Mouse (Mus musculus) c-Kit-negative CD71-positive TER-119-positive erythroid progenitor cells, embryonic 14.5 days (primary cell): Measurements from ENCODE around the gene Olfr209.
"Not testable (repeated sequence)": the region's sequence is repeated elsewhere in the genome, so short reads cannot be mapped to it uniquely, and the experiment has no call there.

Experiments
- DNase-seq: peaks from one replicate; pipeline ENCODE4 v3.0.0-alpha.2; 2013; ENCODE audit warnings: low read depth, low spot score

Olfr209 gene

GRCm38 (mm10) chr16:59363893-59364292, at the start of gene Olfr209:
TSS of gene Olfr209 (minus strand) at chr16:59363993.
- DNase-seq: no peak

GRCm38 (mm10) chr16:59413475-59413874, 49.7 kb upstream of the Olfr209 start:
- no peak for DNase-seq

DNA sequence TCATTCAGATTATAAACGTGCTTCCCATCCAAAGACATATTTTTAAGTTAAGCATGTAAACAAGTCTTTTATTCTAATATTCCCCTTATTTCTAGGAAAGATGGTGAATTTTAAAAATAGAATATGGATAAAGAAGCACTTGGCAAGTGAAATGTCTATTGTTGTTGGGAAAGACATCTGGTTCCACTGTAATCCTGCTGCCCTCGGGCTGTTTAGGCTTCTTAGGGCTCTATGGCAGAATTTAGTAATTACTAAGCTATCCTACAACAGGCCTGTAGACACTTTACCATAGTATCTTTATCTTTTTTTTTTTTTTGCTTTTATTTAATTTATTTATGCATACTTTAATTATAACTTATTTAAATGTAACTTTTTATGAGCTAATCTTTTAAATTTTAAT, 46.0 kb upstream of the Olfr209 start:
- DNase-seq: no peak

GRCm38 (mm10) chr16:59409341-59409748, 45.6 kb upstream of the Olfr209 start:
- DNase-seq: no peak

- no peak for DNase-seq
Measured at GRCm38 (mm10) chr16:59407032-59407431, 43.2 kb upstream of the Olfr209 start, which contains the start of gene Gabrr3. TSS of gene Gabrr3 (plus strand) at chr16:59407332.

GRCm38 (mm10) chr16:59404798-59405197, 41.0 kb upstream of the Olfr209 start:
- no peak for DNase-seq

GRCm38 (mm10) chr16:59403684-59404083, 39.9 kb upstream of the Olfr209 start:
- DNase-seq: no peak

- no peak for DNase-seq
Measured at GRCm38 (mm10) chr16:59401985-59402384, 38.2 kb upstream of the Olfr209 start.

DNA sequence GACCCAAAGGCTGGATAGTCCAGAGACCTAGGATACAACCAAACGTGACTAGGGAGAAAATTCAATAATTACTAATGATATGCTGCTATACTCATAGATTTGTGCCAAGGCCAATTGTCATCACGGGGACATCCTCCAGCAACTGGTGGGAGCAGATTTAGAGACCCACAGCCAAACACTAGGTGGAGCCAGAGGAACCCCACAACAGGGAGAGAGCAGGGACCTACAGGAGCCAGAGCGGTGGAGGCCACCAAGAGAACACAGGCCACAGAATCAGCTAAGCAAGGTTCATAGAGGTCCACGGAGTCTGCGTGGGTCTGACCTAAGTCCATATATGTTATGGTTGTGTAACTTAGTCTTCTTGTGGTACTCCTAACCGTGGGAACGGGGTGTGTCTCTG, 37.3 kb upstream of the Olfr209 start:
- DNase-seq: no peak

DNA sequence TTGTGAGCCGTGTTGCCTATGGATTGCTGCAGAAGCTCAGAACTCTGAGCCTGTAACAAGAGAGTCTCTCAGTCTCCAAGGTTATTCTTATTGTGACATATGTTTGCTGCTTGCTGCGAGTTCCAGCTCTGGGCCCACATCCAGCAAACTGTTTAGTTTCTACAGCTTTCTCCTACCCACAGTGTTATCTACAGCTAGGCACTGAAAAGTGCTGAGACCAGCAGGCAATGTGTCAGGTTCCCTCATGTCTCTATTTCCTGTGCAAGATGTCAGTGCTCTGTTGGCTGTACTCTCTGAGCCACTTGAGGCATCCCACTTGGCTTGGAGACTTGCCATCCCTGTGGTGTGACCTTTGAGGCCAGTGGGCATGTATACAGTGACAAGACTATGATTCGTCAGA, 29.5 kb upstream of the Olfr209 start:
- no peak for DNase-seq

DNA sequence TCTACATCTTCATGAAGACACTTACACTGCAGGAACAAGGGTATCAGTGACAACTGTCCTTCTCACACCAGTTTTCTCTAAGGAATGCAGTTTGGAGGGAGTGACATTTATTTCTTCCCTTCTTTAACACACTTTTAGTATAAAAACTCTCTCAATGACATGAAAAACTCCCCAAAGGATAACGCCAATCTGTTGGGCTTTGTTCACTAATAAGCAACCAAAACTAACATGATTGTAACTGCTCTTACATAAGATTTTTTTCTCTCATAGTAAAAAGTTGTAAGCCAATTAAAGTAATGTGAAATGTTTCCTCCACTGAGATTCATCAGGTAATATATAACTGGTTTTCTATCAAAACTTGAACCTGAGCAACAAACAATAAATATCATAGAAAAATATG, 14.6 kb downstream of the Olfr209 start, which contains the start of gene Olfr206:
Olfr206 (minus strand) TSS at position 101 of the 400 bp plus-strand sequence.
- DNase-seq: no peak

DNA sequence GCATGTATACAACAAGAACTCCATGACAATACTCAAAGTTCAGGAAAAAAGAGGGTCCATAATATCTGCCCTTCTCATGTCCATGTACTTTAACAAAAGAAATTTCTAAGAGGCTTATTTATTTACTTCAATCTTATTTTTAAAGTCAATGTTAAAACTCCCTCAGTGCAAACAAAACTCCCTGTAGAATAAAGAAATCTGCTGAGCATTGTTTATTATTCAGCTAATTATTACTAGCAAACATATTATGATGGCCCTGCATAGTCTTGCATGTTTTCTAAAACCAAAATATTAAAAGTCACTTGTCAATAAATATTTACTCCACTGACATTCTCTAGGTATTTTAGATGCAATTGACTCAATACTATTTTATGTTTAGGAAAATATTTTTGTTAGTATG, 32.8 kb downstream of the Olfr209 start, which contains the start of gene Olfr205:
Olfr205 (minus strand) TSS at position 101 of the 400 bp plus-strand sequence.
- no peak for DNase-seq

DNA sequence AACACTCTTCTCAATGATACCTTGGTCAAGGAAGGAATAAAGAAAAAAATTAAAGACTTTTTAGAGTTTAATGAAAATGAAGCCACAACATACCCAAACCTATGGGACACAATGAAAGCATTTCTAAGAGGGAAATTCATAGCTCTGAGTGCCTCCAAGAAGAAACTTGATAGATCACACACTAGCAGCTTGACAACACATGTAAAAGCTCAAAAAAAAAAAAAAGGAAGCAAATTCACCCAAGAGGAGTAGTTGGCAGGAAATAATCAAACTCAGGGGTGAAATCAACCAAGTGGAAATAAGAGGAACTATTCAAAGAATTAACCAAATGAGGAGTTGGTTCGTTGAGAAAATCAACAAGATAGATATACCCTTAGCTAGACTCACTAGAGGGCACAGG, 40.5 kb downstream of the Olfr209 start:
- DNase-seq: not testable (repeated sequence)

- no peak for DNase-seq
Measured at GRCm38 (mm10) chr16:59318148-59318547, 45.6 kb downstream of the Olfr209 start, which contains the start of gene Olfr204. TSS of gene Olfr204 (minus strand) at chr16:59318248.
